Mouse (Mus musculus) spleen, adult 2 months (tissue): ENCODE data around the gene Prdm8.

ENCODE experiments used
- CTCF ChIP-seq: fragments of 200-500 bp; IDR thresholded peaks from 2 replicates; pipeline ENCODE4 v1.5.1; 2011; ENCODE audit warnings: mild to moderate bottlenecking, inconsistent platforms; ENCODE audit not compliant: insufficient read depth, insufficient read length, insufficient replicate concordance; ENCODE audit errors: extremely low read depth
- POLR2A ChIP-seq: fragments of 200-500 bp; IDR thresholded peaks from 2 replicates; pipeline ENCODE4 v1.6.1; 2011; ENCODE audit warnings: low read depth, low read length, inconsistent platforms

- no peak for TF ChIP-seq CTCF
- no peak for TF ChIP-seq POLR2A
These were observed 12.6 kb downstream of the Prdm8 start for GRCm38 (mm10) chr5:98179606-98180005.
